Mouse (Mus musculus): ENCODE measurements at regions not wholly inside any gene's neighbourhood (a gene's known extent, or its start where the extent isn't known, plus 50 kb on each side); places are given as distances from the start of the nearest gene placed in this dataset.

- peak; percentile 22 for DNase-seq (ENCODE audit: low spot score)
These were observed 89.0 kb upstream of the Id4 start for GRCm38 (mm10) chr13:48171994-48172393.

DNA sequence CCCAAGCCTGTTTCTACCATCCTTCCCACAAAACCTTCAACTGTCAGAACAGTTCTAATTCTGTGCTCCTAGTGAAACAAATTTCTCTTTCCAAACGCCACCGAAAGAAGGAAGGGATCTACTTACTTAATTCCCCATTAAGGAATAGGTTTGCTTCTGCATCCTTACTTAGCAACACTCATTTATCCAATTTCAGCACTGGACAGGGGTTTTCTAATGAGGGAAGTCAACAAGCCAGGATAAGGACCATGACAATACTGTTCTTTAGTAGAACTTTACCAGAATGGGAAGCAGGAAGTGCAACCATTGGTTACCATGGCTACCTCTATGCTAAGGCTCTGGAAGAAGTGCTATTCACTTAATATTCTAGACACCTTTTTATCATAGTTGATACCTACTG lies 68.6 kb upstream of the Id4 start:
- DNase-seq (ENCODE audit: low spot score): peak; percentile 17

DNA sequence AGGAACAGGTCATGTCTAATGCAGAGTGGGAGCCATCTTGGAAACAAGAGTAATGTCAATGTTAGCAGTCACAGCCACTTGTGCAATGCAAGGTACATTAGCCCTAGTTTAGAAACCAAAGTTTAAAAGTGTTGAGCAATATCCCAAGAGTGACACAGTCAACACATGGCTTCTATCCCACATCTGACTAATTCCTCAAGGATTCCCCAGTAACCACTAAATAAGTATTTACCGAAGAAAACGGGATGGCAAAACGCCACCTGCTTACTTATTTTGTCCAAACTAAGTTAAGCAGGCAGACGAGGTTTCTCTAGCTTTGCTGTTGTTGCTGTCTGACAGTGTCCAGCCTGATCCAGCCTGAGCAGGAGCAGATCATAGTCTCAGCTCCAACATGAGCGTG lies 67.1 kb upstream of the Id4 start:
- no peak for DNase-seq (ENCODE audit: low spot score)

DNA sequence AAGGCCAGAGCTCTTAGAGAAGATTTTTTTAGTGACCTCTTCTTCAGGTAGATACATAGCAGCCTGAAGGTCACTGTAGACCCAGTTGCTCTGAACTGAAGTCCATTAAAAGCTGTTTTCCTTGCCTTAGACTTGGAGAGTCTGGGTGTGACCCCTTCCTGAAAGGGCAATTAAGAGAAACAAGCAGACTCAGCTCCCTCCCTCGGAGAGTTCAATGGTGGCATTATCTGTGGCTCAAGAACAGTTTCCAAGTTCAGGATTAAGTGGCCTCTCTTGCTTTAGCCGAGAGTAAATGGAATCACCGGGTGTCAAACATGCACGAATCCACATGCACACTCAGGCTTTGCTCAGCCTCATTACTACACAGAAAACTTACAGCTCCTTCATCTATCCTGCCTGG lies 53.2 kb upstream of the Id4 start:
- no peak for DNase-seq (ENCODE audit: low spot score)

Data from embryo, embryonic 10.5 days (tissue).